Mouse (Mus musculus): ENCODE results near the gene Mbnl2.

- TF ChIP-seq EP300 (IDR thresholded peaks at IDR 0.05; ENCODE audit: low read length) (no peak), MEF2A (IDR thresholded peaks at IDR 0.05; ENCODE audit: borderline replicate concordance, low read depth, low read length) (no peak), TCF12 (IDR thresholded peaks at IDR 0.05; ENCODE audit: low read depth, low read length) (no peak), CTCF (conservative IDR thresholded peaks at IDR 0.05 in 1 of 2, IDR thresholded peaks at IDR 0.05 in 1 of 2; ENCODE audit: low read depth in 2 of 2, low read length in 2 of 2) (no peak), CHD2 (IDR thresholded peaks at IDR 0.05; ENCODE audit: low read length) (no peak), GABPA (IDR thresholded peaks at IDR 0.05; ENCODE audit: insufficient replicate concordance, low read depth, low read length) (no peak), POLR2A (IDR thresholded peaks at IDR 0.05; ENCODE audit: low read depth, low read length) (no peak)
Measured at GRCm38 (mm10) chr14:120294480-120294879, 19.0 kb downstream of the Mbnl2 start.

Data from CH12.LX (cell line).